Mouse (Mus musculus) liver, adult 2 months (tissue): ENCODE data around the gene Acadvl.

Source experiments
- CTCF ChIP-seq: fragments of 200-500 bp; IDR thresholded peaks from 2 replicates; pipeline ENCODE4 v1.5.1; 2011; ENCODE audit warnings: low read depth, low read length, control low read depth
- POLR2A ChIP-seq: fragments of 200-500 bp; IDR thresholded peaks from 2 replicates; pipeline ENCODE4 v1.6.1; 2011; ENCODE audit warnings: low read length, control low read depth; ENCODE audit not compliant: insufficient read depth; ENCODE audit errors: extremely low read depth

DNA sequence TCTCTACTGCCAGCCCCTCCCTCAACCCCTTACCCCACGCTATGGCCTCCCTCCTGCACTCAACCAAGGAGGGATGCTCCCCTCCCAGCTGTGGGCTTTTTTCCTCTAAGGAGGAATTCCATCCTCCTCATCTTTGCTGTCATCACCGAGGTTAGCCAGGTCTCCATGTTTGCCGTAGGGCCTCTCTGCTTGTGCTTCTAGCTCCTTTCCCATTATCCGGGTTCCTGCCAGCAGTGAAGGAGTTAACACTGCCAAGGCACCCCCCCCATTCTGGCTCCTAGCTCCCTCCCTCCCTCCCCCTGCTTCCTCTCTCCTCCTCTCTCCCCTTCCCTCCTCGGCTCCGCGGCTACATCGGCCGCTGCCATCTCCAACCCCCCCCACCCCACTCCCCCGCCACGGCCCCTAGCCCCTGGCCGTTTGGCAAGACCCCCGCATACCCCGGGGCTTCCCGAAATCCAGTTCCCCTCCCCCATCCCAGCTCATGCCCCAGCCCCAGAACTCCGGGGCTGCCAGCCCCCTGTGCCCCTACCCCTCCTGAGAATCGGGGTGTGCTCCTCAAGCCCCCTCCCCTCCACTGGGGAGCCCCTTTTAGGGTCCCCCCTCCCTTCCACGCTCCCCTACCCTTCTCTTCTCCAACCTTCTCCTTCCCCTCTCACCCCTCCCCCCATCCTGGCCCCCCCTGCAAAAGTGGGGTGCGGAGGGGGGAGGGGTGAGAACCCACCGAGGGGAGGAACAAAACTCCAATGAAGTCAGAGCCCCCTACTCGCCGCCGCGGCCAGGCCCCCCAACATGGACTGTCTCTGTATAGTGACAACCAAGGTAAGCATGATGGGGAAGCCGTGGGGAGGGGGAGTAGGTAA lies 3.1 kb upstream of the Acadvl start:
- TF ChIP-seq CTCF (no peak), POLR2A (no peak)
